Comparison of ENCODE assay signal across 16 mouse cellular contexts in genomic region chr14:75819341-75819740, GRCm38 (mm10). TPM values are rescaled to one million over a fixed set of nuclear protein-coding genes. Genes with fewer than 3 reads are reported as not detected.
A peak's percentile ranks its signal among the peaks of the same experiment; 100 is the strongest.
DNase-seq lines count a peak whose midpoint lies in the region; TF ChIP-seq lines count a peak whose summit lies in the region.
"Had no signal": no experiment of that assay in that cellular context is flagged by ENCODE, and none has a peak within 500 bp of the region (broad histone marks: within the 10 kb centered on the region; RNA-seq: fewer than 3 reads in every experiment).

No protein-coding gene starts in this region.

- H3K27me3 ChIP-seq in CH12.LX (replicated peaks), result no peaks in the 10 kb centered on the region
- H3K27me3 ChIP-seq in myocyte (ENCODE audit: control insufficient read depth, insufficient read depth, insufficient read length), result no peaks in the 10 kb centered on the region
- H3K27me3 ChIP-seq: embryonic facial prominence, embryonic 13.5 days; embryonic facial prominence, embryonic 15.5 days; forebrain, embryonic 12.5 days; Patski had no signal

- H3ac ChIP-seq in myocyte (ENCODE audit: control insufficient read depth, insufficient read length), result no peak overlapping the region

- no peak overlapping the region for H3K9ac ChIP-seq in CH12.LX (ENCODE audit: insufficient read depth, low read depth)
- H3K9ac ChIP-seq: embryonic facial prominence, embryonic 13.5 days; embryonic facial prominence, embryonic 15.5 days; forebrain, embryonic 12.5 days had no signal

- dilution Hi-C loops in CH12.LX (cut with MboI; ENCODE audit: extremely low pct_ligation_motif_present, extremely low pct_unique_long_range_greater_than_20kb, low sequenced_read_pairs), result no loop called here

- no peaks in the 10 kb centered on the region for H3K9me3 ChIP-seq in CH12.LX (replicated peaks; ENCODE audit: low read length)
- H3K9me3 ChIP-seq: embryonic facial prominence, embryonic 13.5 days; embryonic facial prominence, embryonic 15.5 days; forebrain, embryonic 10.5 days; forebrain, embryonic 12.5 days had no signal

- DNase-seq in 3T3-L1 (ENCODE audit: low read depth, low spot score), result peak; percentile 58
- no peak for DNase-seq in CH12.LX (ENCODE audit: extremely low read depth)
- no peak for DNase-seq in right cerebral cortex, postnatal 36 days (ENCODE audit: low spot score in 2 of 2)
- DNase-seq in lung, postnatal 14 days, result no peak
- DNase-seq: adrenal gland, adult 8-10 months; B cell, adult 2 months; cerebellum, adult 11-12 months; cerebellum, adult 9-10 months; embryo, embryonic 11 days had no signal

- H3K4me2 ChIP-seq in CH12.LX (ENCODE audit: insufficient read depth, low read depth, poor library complexity, severe bottlenecking), result no peak overlapping the region
- H3K4me2 ChIP-seq in myocyte (ENCODE audit: low read depth), result peak overlapping the region; percentile 12
- H3K4me2 ChIP-seq: embryonic facial prominence, embryonic 13.5 days; embryonic facial prominence, embryonic 15.5 days; forebrain, embryonic 12.5 days had no signal

- no peaks in the 10 kb centered on the region for H3K4me1 ChIP-seq in CH12.LX (ENCODE audit: control insufficient read depth in 1 of 2, insufficient read depth in 2 of 2)
- H3K4me1 ChIP-seq: embryonic facial prominence, embryonic 13.5 days; embryonic facial prominence, embryonic 15.5 days; forebrain, embryonic 10.5 days; forebrain, embryonic 12.5 days had no signal

- H3K27ac ChIP-seq in CH12.LX (ENCODE audit: insufficient read depth, low read depth), result no peak overlapping the region
- H3K27ac ChIP-seq: embryonic facial prominence, embryonic 13.5 days; embryonic facial prominence, embryonic 15.5 days; forebrain, embryonic 10.5 days; forebrain, embryonic 12.5 days had no signal

- no peak for TF ChIP-seq CTCF in CH12.LX (conservative IDR thresholded peaks at IDR 0.05 in 1 of 2, IDR thresholded peaks at IDR 0.05 in 1 of 2; ENCODE audit: low read depth in 2 of 2, low read length in 2 of 2)

- TF ChIP-seq POLR2A in CH12.LX (IDR thresholded peaks at IDR 0.05; ENCODE audit: low read depth, low read length) (no peak), myocyte (IDR thresholded peaks at IDR 0.05; ENCODE audit: insufficient read length, low read depth) (no peak)

- H3K4me3 ChIP-seq in CH12.LX (replicated peaks in 1 of 3; ENCODE audit: low read depth in 2 of 3, low read length in 2 of 3, poor library complexity in 1 of 3) (no peak overlapping the region), myocyte (no peak overlapping the region)
- H3K4me3 ChIP-seq: embryonic facial prominence, embryonic 13.5 days; embryonic facial prominence, embryonic 15.5 days; erythroblast, embryonic 14.5 days; forebrain, embryonic 10.5 days; forebrain, embryonic 12.5 days had no signal

- in situ Hi-C loops in CH12.LX (cut with MboI; ENCODE audit: low pct_ligation_motif_present, low pct_unique_long_range_greater_than_20kb, low sequenced_read_pairs), result no loop called here

- H3K79me2 ChIP-seq in CH12.LX (replicated peaks; ENCODE audit: control insufficient read depth, extremely low read depth, insufficient read depth, poor library complexity, severe bottlenecking) (no peaks in the 10 kb centered on the region), myocyte (ENCODE audit: control insufficient read depth, insufficient read depth) (no peaks in the 10 kb centered on the region)

- TF ChIP-seq RAD21 in CH12.LX (IDR thresholded peaks at IDR 0.05; ENCODE audit: low read depth, low read length), result no peak

- no peak for TF ChIP-seq EP300 in CH12.LX (IDR thresholded peaks at IDR 0.05; ENCODE audit: low read length)

- H3K36me3 ChIP-seq in CH12.LX (replicated peaks in 1 of 2; ENCODE audit: control insufficient read depth in 1 of 2, insufficient read depth in 1 of 2, low read length in 1 of 2) (no peaks in the 10 kb centered on the region), myocyte (ENCODE audit: control insufficient read depth, insufficient read depth) (no peaks in the 10 kb centered on the region)
- H3K36me3 ChIP-seq: embryonic facial prominence, embryonic 13.5 days; embryonic facial prominence, embryonic 15.5 days; forebrain, embryonic 10.5 days; forebrain, embryonic 12.5 days had no signal

TF ChIP-seq in CH12.LX, 34 proteins besides CTCF, POLR2A, EP300 and RAD21:
- TF ChIP-seq ZNF384 (IDR thresholded peaks at IDR 0.05; ENCODE audit: low read depth, low read length), result peak; percentile 62
- TF ChIP-seq POLR2AphosphoS2 (IDR thresholded peaks at IDR 0.05; ENCODE audit: low read depth, low read length), result no peak
TF ChIP-seq in CH12.LX: peak in this region for 1.

TF ChIP-seq in myocyte, 11 proteins besides CTCF, POLR2A, EP300 and RAD21:
- no peak for TF ChIP-seq TCF3 (IDR thresholded peaks at IDR 0.05; ENCODE audit: insufficient read length, low read depth)
TF ChIP-seq in myocyte: peak in this region for 0.

RNA-seq across cellular contexts. Expression of gene Tpt1, which starts 25.6 kb away (rescaled TPM):
- total RNA-seq in CH12.LX (2012; rRNA removed), result 698 and 751 TPM in 2 replicates
- total RNA-seq in CH12.LX (2014; rRNA removed), result 1,876 and 2,057 TPM in 2 replicates
- 1,607 and 1,716 TPM in 2 replicates for polyA plus RNA-seq in CH12.LX (2012; ENCODE audit: insufficient read length, low read depth)
- polyA plus RNA-seq in myocyte (2012; fragmentation: generic; extraction: Trizol), result 6,214 TPM

RNA-seq across cellular contexts. Expression of gene Slc25a30, which starts 32.5 kb away (rescaled TPM):
- total RNA-seq in CH12.LX (2012; rRNA removed) (10.7 and 18.2 TPM in 2 replicates), CH12.LX (2014; rRNA removed) (15.5 and 17.0 TPM in 2 replicates)
- polyA plus RNA-seq in CH12.LX (2012; ENCODE audit: insufficient read length, low read depth) (8.3 and 9.6 TPM in 2 replicates), myocyte (2012; fragmentation: generic; extraction: Trizol) (13.0 TPM)
